In genomic region chr5:135039541-135039940, GRCm38 (mm10) we compare ENCODE assay signal across 28 mouse cellular contexts. TPM values are rescaled to one million over a fixed set of nuclear protein-coding genes. Genes with fewer than 3 reads are reported as not detected.
DNase-seq lines count a peak whose midpoint lies in the region; ATAC-seq and TF ChIP-seq lines count a peak whose summit lies in the region.
"Had no signal": no experiment of that assay in that cellular context is flagged by ENCODE, and none has a peak within 500 bp of the region (broad histone marks: within the 10 kb centered on the region; RNA-seq: fewer than 3 reads in every experiment).

No protein-coding gene starts in this region.

- H3K9me3 ChIP-seq in heart, embryonic 10.5 days: no peaks in the 10 kb centered on the region
- peaks cover 3% of the 10 kb centered on the region; the same call in 1 of the 2 replicates for H3K9me3 ChIP-seq in liver, embryonic 13.5 days (replicated peaks)
- H3K9me3 ChIP-seq: hindbrain, embryonic 15.5 days; intestine, embryonic 15.5 days had no signal

- no peaks in the 10 kb centered on the region for H3K27me3 ChIP-seq in heart, embryonic 10.5 days (ENCODE audit: insufficient read depth, poor library complexity, severe bottlenecking)
- no peaks in the 10 kb centered on the region for H3K27me3 ChIP-seq in liver, embryonic 13.5 days
- H3K27me3 ChIP-seq: hindbrain, embryonic 15.5 days; intestine, embryonic 15.5 days had no signal

- H3K36me3 ChIP-seq in heart, embryonic 10.5 days: peaks cover 49% of the 10 kb centered on the region
- H3K36me3 ChIP-seq in liver, embryonic 13.5 days: no peaks in the 10 kb centered on the region

- 84% methylated on average over 9 of the region's 9 CpGs for WGBS in heart, embryonic 10.5 days
- 33% methylated on average over 9 of the region's 9 CpGs for WGBS in liver, embryonic 13.5 days (ENCODE audit: insufficient replicate concordance)

- no peak for DNase-seq in heart, embryonic 10.5 days (ENCODE audit: low spot score)
- no peak for DNase-seq in heart, adult 11 months
- DNase-seq in layer of hippocampus, adult 2 months (ENCODE audit: low spot score in 2 of 2): no peak
- no peak for DNase-seq in layer of hippocampus, postnatal 25 days (ENCODE audit: extremely low spot score in 1 of 2, low spot score in 1 of 2)
- DNase-seq in brain, adult 2 months (ENCODE audit: low read depth, low spot score): peak; percentile 60
- DNase-seq in liver, embryonic 13.5 days: no peak
- DNase-seq in urinary bladder, adult 18-20 months (ENCODE audit: low spot score in 2 of 2): no peak
- DNase-seq in right cerebral cortex, postnatal 25 days: no peak
- DNase-seq: adrenal gland, postnatal 25 days; cerebellum, adult 18-20 months; cerebellum, postnatal 10 days; gastrocnemius, postnatal 10 days; kidney, adult 2 months; left cerebral cortex, postnatal 4 days; lung, adult 18-20 months; midbrain, embryonic 14.5 days; retina, postnatal 1 day; right cerebral cortex, postnatal 4 days; thymus, postnatal 4 days had no signal

- H3K4me3 ChIP-seq in heart, embryonic 10.5 days: no peak overlapping the region
- no peak overlapping the region for H3K4me3 ChIP-seq in layer of hippocampus, adult 2 months
- no peak overlapping the region for H3K4me3 ChIP-seq in liver, embryonic 13.5 days (replicated peaks)
- H3K4me3 ChIP-seq: hindbrain, embryonic 10.5 days; hindbrain, embryonic 15.5 days; intestine, embryonic 15.5 days had no signal

- no peak for ATAC-seq in liver, embryonic 13.5 days (ENCODE audit: low read depth)
- ATAC-seq: CD4-positive, CD25-positive, alpha-beta regulatory T cell, adult 4 months; forebrain, embryonic 14.5 days; intestine, embryonic 15.5 days; lung, postnatal 0 days had no signal

- peak overlapping the region; percentile 30; the same call in 1 of the 2 replicates for H3K4me2 ChIP-seq in liver, embryonic 13.5 days
- H3K4me2 ChIP-seq: hindbrain, embryonic 15.5 days; intestine, embryonic 15.5 days had no signal

- H3K9ac ChIP-seq in liver, embryonic 13.5 days: no peak overlapping the region
- H3K9ac ChIP-seq: hindbrain, embryonic 15.5 days; intestine, embryonic 15.5 days had no signal

- peaks cover 38% of the 10 kb centered on the region for H3K4me1 ChIP-seq in heart, embryonic 10.5 days
- peaks cover 54% of the 10 kb centered on the region for H3K4me1 ChIP-seq in liver, embryonic 13.5 days (replicated peaks)
- H3K4me1 ChIP-seq: hindbrain, embryonic 15.5 days had no signal

- TF ChIP-seq CTCF in layer of hippocampus, adult 2 months (conservative IDR thresholded peaks at IDR 0.05): no peak

- peak overlapping the region; percentile 57; the same call in 1 of the 2 replicates for H3K27ac ChIP-seq in heart, embryonic 10.5 days
- H3K27ac ChIP-seq in layer of hippocampus, adult 2 months: peak overlapping the region; percentile 67
- peak overlapping the region; percentile 50; the same call in 1 of the 2 replicates for H3K27ac ChIP-seq in liver, embryonic 13.5 days
- H3K27ac ChIP-seq: hindbrain, embryonic 15.5 days; intestine, embryonic 15.5 days; kidney, postnatal 0 days; macrophage had no signal

RNA-seq across cellular contexts. Expression of gene Stx1a, which starts 16.3 kb away (rescaled TPM):
- polyA plus RNA-seq in heart, embryonic 10.5 days (2016; fragmentation: Nextera tagmentation; extraction: Ambion mirVana): 8.5 and 8.6 TPM in 2 replicates
- 10 to 100 TPM; 92.3 to 97.6 TPM for total RNA-seq in layer of hippocampus, adult 2 months (2021)
- 100 to 1,000 TPM; 113 to 115 TPM for total RNA-seq in layer of hippocampus, postnatal 25 days (2021)
- polyA plus RNA-seq in liver, embryonic 13.5 days (2015; fragmentation: Nextera tagmentation; extraction: Ambion mirVana): 1.3 and 1.5 TPM in 2 replicates

RNA-seq across cellular contexts. Expression of gene Dnajc30, which starts 24.5 kb away (rescaled TPM):
- polyA plus RNA-seq in heart, embryonic 10.5 days (2016; fragmentation: Nextera tagmentation; extraction: Ambion mirVana): 24.5 and 27.6 TPM in 2 replicates
- 10 to 100 TPM; 39.1 to 43.1 TPM for total RNA-seq in layer of hippocampus, adult 2 months (2021)
- total RNA-seq in layer of hippocampus, postnatal 25 days (2021): 10 to 100 TPM; 43.7 TPM
- polyA plus RNA-seq in liver, embryonic 13.5 days (2015; fragmentation: Nextera tagmentation; extraction: Ambion mirVana): 15.2 and 16.5 TPM in 2 replicates

RNA-seq across cellular contexts. Expression of gene Bud23, which starts 25.2 kb away (rescaled TPM):
- 99.4 and 134 TPM in 2 replicates for polyA plus RNA-seq in heart, embryonic 10.5 days (2016; fragmentation: Nextera tagmentation; extraction: Ambion mirVana)
- 10 to 100 TPM; 49.9 to 53.4 TPM for total RNA-seq in layer of hippocampus, adult 2 months (2021)
- total RNA-seq in layer of hippocampus, postnatal 25 days (2021): 10 to 100 TPM; 48.7 to 51.6 TPM
- polyA plus RNA-seq in liver, embryonic 13.5 days (2015; fragmentation: Nextera tagmentation; extraction: Ambion mirVana): 82.4 and 92.4 TPM in 2 replicates

RNA-seq across cellular contexts. Expression of gene Abhd11, which starts 30.6 kb away (rescaled TPM):
- 57.8 and 63.7 TPM in 2 replicates for polyA plus RNA-seq in heart, embryonic 10.5 days (2016; fragmentation: Nextera tagmentation; extraction: Ambion mirVana)
- 10 to 100 TPM; 30.0 to 32.7 TPM for total RNA-seq in layer of hippocampus, adult 2 months (2021)
- total RNA-seq in layer of hippocampus, postnatal 25 days (2021): 10 to 100 TPM; 32.0 to 33.4 TPM
- 37.0 and 37.3 TPM in 2 replicates for polyA plus RNA-seq in liver, embryonic 13.5 days (2015; fragmentation: Nextera tagmentation; extraction: Ambion mirVana)

RNA-seq across cellular contexts. Expression of gene Vps37d, which starts 38.5 kb away (rescaled TPM):
- polyA plus RNA-seq in heart, embryonic 10.5 days (2016; fragmentation: Nextera tagmentation; extraction: Ambion mirVana): 2.4 and 7.1 TPM in 2 replicates
- 10 to 100 TPM; 29.4 to 30.3 TPM for total RNA-seq in layer of hippocampus, adult 2 months (2021)
- 10 to 100 TPM; 30.4 to 32.8 TPM for total RNA-seq in layer of hippocampus, postnatal 25 days (2021)
- 0.25 and 0.47 TPM in 2 replicates for polyA plus RNA-seq in liver, embryonic 13.5 days (2015; fragmentation: Nextera tagmentation; extraction: Ambion mirVana)
- total RNA-seq: monocyte, adult 5-6 weeks had no signal
- polyA plus RNA-seq: CD4-positive, CD25-positive, alpha-beta regulatory T cell, adult 4 months; macrophage had no signal
